Mouse (Mus musculus) hindbrain, embryonic 15.5 days (tissue): Measurements from ENCODE around the gene Cadps. TPM values are rescaled to one million over a fixed set of nuclear protein-coding genes. Genes with fewer than 3 reads are reported as not detected.

Source experiments
- ATAC-seq: fragments of 200-750 bp; cut with Nextera tagmentation; 2 replicates; pipeline ENCODE4 v1.8.0; 2017; ENCODE audit warnings: low read depth, moderate number of reproducible peaks, moderate TSS enrichment; ENCODE audit not compliant: low FRiP score
- H3K27ac ChIP-seq: fragments of 300-500 bp; sonication (generic); replicated peaks from 2 replicates; pipeline ENCODE4 v1.5.1; 2015; ENCODE audit warnings: mild to moderate bottlenecking, inconsistent platforms
- H3K27me3 ChIP-seq: fragments of 300-500 bp; sonication (generic); 2 replicates; pipeline ENCODE4 v1.6.1; 2015; ENCODE audit warnings: control low read depth, inconsistent platforms
- H3K36me3 ChIP-seq: fragments of 300-500 bp; sonication (generic); 2 replicates; pipeline ENCODE4 v1.6.1; 2015; ENCODE audit warnings: control low read depth, inconsistent platforms
- H3K4me1 ChIP-seq: fragments of 300-500 bp; sonication (generic); replicated peaks from 2 replicates; pipeline ENCODE4 v1.6.1; 2015; ENCODE audit warnings: control low read depth, inconsistent platforms
- H3K4me2 ChIP-seq: fragments of 300-500 bp; sonication (generic); 2 replicates; pipeline ENCODE4 v1.6.1; 2015; ENCODE audit warnings: moderate library complexity, mild to moderate bottlenecking, inconsistent platforms
- H3K4me3 ChIP-seq: fragments of 300-500 bp; sonication (generic); 2 replicates; pipeline ENCODE4 v1.5.1; 2015; ENCODE audit warnings: mild to moderate bottlenecking, inconsistent platforms
- H3K9ac ChIP-seq: fragments of 300-500 bp; sonication (generic); 2 replicates; pipeline ENCODE4 v1.6.1; 2015; ENCODE audit warnings: inconsistent platforms
- H3K9me3 ChIP-seq: fragments of 300-500 bp; sonication (generic); 2 replicates; pipeline ENCODE4 v1.6.1; 2016; ENCODE audit warnings: control low read depth, inconsistent platforms
- WGBS: fragments of 180-500 bp; shearing (Covaris S2); methylation state at CpG from one replicate; pipeline ENCODE4 v1.1.7; 2015; 5-methylcytosine and 5-hydroxymethylcytosine counted together
- polyA plus RNA-seq: library from polyadenylated mRNA; unstranded; fragments of >200 nt; fragmentation: Nextera tagmentation; extraction: Ambion mirVana; gene quantifications from 2 replicates; pipeline ENCODE4 v1.2.1, GENCODE M21; 2015

Cadps gene
- polyA plus RNA-seq, 1 experiment from 2014 or later = 44.0 TPM

DNA sequence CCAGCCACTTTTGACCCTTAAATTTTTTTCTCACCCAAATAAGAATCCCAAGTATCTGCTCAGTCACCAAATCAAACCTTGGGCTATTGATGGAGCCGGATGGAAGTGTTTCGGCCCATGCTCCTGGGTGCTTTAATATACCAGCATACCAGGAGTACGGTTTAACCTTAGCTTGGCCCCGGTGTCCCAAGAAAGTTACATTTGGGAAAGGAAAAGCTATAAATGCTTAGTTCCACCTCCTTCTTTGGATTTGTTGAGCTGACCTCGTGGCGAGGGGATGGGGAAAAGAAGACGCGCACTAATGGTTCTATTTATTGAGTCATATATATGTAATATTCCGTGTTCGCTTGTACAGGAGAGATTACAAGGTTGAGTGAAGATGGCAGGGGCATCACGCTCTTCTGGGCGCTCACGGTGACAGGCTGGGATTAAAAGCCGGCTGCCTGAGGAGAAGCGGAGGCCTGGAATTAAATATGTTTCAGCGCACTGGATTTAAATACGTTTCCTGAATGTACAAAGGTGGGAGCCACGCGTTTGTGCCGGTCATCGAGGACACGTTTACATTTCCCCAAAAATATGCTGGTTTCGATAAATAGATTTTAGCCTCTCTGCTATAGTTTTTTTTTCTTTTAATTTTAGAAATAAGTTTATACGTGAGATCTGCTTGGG, 481.0 kb downstream of the Cadps start:
- Histone ChIP-seq H3K9ac (no peak overlapping the region), H3K4me1 (peaks cover 24% of the 10 kb centered on the region), H3K4me2 (no peak overlapping the region), H3K27me3 (peaks cover 80% of the 10 kb centered on the region), H3K9me3 (no peaks in the 10 kb centered on the region), H3K4me3 (no peak overlapping the region), H3K27ac (no peak overlapping the region), H3K36me3 (no peaks in the 10 kb centered on the region)
- ATAC-seq = no peak
- WGBS = 2% methylated on average over 24 of the region's 24 CpGs

DNA sequence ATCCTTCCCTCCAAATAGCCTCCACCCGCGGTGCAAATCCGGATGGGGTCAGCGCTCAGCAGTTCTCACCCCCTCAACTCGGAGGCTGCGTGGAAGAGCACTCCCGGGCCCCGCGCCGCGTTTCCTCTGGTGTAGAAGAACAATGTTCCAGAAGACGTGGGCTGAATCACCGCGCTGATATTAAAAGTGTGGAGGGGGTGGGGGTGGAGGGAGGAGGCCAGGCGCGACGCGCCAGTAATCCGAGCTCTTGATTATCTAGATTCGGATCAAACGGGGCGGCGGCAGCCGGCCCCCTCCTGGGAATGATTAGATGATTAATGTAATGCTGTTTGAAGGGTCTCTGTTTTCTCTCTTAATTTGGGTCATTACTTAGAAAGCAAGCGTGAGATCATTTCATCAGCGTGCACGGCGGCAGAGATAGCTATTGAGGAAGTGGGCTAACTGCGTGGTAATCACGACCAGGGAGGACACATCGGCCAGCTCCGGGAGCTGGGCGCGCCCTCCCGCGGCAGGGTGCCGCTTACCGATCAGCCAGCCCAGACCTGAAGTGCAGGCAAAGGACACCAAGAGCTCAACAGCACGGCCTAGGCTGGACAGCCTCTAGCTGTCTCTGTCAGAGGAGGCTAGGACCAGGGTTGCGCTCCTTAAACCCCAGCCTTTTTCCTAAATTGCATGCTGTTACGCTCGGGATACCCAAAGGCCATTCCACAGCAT, 481.6 kb downstream of the Cadps start:
- under 1% methylated on average over 42 of the region's 42 CpGs for WGBS
- Histone ChIP-seq H3K9me3 (no peaks in the 10 kb centered on the region), H3K36me3 (no peaks in the 10 kb centered on the region), H3K9ac (no peak overlapping the region), H3K27me3 (peaks cover 82% of the 10 kb centered on the region), H3K4me1 (peaks cover 23% of the 10 kb centered on the region), H3K4me3 (no peak overlapping the region), H3K4me2 (peak overlapping the region; percentile 13), H3K27ac (no peak overlapping the region)
- no peak for ATAC-seq

DNA sequence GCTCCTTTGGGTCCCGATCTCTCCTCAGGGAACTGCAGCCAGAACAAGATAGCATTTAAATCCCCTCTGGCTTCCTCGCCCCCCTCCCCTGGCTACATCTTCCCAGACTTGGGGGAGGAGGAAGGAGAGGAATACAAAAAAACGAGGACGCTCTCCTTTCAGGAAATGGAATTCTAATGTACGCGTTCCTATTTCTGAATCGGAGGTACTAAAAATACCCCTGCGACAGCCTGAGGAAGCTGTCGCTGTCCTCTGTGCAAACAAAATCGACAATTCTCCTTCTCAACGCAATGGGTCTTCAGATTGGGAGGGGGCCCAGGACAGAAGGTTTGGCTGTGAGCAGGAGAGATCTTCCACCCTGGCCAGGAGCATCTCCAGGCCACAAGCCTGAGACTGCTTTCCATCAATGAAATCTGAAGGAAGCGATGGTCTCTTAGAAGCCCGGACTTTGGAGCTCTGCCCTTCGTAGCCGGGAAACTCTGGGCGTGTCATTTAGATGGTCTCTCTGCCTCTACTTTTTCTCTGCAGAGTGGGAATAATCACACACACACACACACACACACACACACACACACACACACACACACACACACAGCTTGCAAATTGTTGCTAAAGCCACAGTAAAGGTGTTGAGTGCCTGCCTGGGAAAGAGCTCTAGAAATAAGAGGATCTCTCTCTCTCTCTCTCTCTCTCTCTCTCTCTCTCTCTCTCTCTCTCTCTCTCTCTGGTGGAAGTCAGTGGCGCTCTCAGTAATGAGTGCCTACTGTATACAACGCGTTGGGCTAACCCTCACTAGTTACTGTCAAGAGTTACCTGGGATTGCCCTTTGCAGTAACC, 482.4 kb downstream of the Cadps start:
- H3K4me3 ChIP-seq = no peak overlapping the region
- H3K9ac ChIP-seq = no peak overlapping the region
- no peaks in the 10 kb centered on the region for H3K36me3 ChIP-seq
- peaks cover 82% of the 10 kb centered on the region for H3K27me3 ChIP-seq
- no peak overlapping the region for H3K4me2 ChIP-seq
- 1% methylated on average over 19 of the region's 19 CpGs for WGBS
- H3K9me3 ChIP-seq = no peaks in the 10 kb centered on the region
- no peak overlapping the region for H3K27ac ChIP-seq
- H3K4me1 ChIP-seq = peaks cover 15% of the 10 kb centered on the region
- ATAC-seq = no peak

DNA sequence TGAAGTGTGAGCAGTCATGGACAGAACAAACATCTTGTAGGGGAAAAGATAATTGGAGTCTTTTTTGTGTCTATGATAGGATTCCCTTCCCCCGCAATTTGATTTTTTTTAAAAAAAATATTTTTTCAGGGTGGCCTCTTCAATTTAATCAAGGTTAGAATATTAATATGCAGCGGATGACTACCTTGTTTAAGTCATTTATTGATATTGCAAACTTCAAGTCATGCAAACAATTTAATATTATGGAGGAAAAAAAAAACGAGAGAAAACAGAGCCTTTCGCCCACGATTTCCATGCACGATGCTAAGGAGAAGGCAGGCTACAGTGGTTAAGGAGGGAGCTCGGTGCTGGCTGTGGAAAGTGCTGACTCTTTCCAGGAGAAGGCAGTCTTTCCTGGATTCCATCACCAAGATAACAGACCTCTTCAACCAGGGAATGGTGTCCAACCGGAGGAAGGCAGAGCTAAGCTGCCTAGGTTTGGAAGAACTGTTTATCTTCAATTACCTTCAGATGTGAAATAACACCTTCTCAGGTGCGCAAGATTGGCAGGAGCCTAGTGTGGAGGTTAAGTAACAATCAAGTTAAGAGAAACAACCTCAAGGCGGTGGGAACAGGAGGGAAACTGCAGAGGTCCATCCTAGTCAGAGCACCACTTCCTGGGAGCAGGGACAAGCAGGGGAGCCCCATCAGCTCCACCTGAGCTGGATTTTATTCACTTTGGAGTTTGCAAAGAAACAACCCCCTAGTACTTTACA, 483.9 kb downstream of the Cadps start:
- no peak overlapping the region for H3K4me2 ChIP-seq
- no peak overlapping the region for H3K27ac ChIP-seq
- H3K9ac ChIP-seq = no peak overlapping the region
- H3K9me3 ChIP-seq = no peaks in the 10 kb centered on the region
- WGBS = 1% methylated on average over 10 of the region's 10 CpGs
- no peaks in the 10 kb centered on the region for H3K36me3 ChIP-seq
- H3K4me1 ChIP-seq = peaks cover 6% of the 10 kb centered on the region
- ATAC-seq = no peak
- no peak overlapping the region for H3K4me3 ChIP-seq
- peaks cover 82% of the 10 kb centered on the region for H3K27me3 ChIP-seq

DNA sequence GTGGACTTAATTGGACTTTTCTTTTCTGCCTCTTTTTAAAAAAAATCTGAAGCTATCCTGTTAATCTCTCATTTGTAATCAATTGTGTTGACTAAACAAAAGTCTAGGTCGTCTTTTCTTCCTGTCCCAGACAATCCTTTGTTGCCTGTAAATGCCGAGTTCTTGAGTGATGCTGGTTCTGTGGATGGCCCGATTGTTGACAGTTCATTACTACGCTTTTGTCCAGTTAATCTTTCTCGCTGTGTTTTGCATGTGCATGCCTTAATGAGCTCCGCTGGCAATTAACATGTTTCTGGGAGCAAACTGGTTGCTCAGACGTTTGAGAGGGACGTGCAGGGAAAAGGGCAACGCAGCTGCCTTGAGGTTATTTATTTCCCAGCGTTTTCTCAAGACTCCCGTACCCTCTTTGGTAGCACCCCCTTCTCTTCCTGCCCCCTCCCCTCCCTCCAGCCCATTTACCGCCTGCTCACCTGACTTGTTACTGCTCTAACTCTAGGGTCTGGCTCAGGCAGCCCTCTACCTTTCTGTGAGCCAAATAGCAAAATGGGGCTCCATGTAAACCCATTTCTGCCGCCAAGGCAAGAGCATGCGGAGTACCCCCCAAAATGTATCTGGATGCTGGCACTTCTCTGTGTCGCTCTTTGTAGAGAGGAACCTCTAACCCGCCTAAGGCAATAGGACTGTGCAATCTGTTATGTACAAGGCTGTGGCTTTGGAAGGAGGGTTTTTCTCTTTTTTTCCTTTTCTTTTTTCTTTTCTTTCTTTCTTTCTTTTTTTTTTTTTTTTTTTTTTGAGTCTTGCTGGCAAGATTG, 484.7 kb downstream of the Cadps start:
- Histone ChIP-seq H3K36me3 (no peaks in the 10 kb centered on the region), H3K27me3 (peaks cover 85% of the 10 kb centered on the region), H3K9ac (no peak overlapping the region), H3K4me2 (no peak overlapping the region; the same call in 1 of the 2 replicates), H3K4me3 (no peak overlapping the region), H3K27ac (no peak overlapping the region), H3K4me1 (peaks cover 6% of the 10 kb centered on the region), H3K9me3 (no peaks in the 10 kb centered on the region)
- under 1% methylated on average over 16 of the region's 16 CpGs for WGBS
- peak; percentile 52 for ATAC-seq

DNA sequence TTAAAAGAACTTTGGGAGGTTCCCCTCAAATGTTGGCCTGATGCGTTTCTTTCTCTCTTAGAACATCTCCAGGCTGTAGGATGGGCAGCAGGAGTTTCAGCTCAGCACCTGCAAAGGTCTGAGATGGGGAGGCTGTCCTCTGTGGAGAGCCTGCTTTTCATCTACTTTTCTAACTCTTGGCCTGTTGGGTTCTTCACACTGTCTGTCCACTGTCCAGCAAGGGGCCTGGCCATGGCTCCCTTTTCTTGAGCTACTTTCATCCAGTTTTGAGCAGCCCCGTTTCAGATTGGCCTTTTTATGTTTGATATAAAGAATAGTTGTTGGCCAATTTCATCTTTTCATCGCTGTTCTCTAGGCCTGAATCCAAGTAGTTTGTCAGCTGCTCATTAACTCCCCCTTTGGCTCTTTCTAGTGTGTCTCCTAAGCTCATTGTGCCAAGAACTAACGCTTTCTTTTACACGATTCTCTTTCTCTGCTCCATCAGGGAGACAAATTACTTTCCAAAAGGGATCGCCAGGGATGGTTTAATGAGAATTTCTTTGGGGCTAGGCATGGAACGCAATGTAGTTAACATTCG, 485.4 kb downstream of the Cadps start:
- WGBS = 5% methylated on average over 8 of the region's 8 CpGs
- H3K9ac ChIP-seq = no peak overlapping the region
- H3K9me3 ChIP-seq = no peaks in the 10 kb centered on the region
- no peak overlapping the region for H3K4me3 ChIP-seq
- H3K27ac ChIP-seq = no peak overlapping the region
- H3K27me3 ChIP-seq = peaks cover 85% of the 10 kb centered on the region
- H3K4me1 ChIP-seq = peaks cover 6% of the 10 kb centered on the region
- ATAC-seq = no peak
- no peak overlapping the region for H3K4me2 ChIP-seq
- no peaks in the 10 kb centered on the region for H3K36me3 ChIP-seq

DNA sequence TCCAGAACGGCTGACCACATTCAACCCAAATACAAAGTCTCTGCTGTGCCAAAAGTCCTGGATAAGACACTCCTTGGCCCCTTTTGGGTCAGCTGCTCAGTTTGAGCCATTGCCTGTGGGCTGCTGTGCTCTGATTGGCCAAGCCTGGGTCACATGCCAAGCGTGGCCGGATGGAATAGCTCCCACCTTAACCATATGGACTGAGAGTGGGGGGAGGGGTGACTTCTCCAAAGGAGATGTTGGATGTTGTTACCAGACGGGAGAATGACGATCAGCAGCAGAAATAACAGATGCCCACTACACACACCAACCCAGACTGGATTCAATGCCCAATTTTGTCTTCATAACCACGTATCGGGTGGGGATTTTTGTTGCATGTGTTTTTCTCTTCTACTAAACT, 488.0 kb downstream of the Cadps start:
- no peak overlapping the region for H3K4me3 ChIP-seq
- H3K27me3 ChIP-seq = peaks cover 77% of the 10 kb centered on the region
- H3K36me3 ChIP-seq = no peaks in the 10 kb centered on the region
- H3K27ac ChIP-seq = no peak overlapping the region
- H3K4me2 ChIP-seq = no peak overlapping the region
- ATAC-seq = no peak
- WGBS = 49% methylated on average over 7 of the region's 7 CpGs
- H3K9me3 ChIP-seq = no peaks in the 10 kb centered on the region
- H3K4me1 ChIP-seq = peaks cover 6% of the 10 kb centered on the region; the same call in 1 of the 2 replicates
- no peak overlapping the region for H3K9ac ChIP-seq

DNA sequence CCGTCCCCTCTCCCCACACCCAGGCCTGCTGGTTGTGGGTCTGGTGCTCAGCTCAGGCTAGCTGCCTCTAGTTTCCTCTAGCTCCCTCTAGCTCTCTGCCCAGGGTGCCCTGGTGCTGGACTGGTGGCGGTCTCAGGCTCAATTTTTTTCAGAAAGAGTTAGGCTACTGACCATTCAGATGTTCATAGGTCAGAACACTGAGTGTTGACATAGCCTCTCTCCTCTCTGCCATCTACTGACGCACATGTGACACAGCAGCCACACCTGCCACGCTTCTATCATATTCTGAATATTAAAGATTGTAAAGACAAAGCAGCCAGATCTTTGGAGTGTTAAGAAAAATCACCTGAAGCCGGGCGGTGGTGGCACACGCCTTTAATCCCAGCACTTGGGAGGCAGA, 489.3 kb downstream of the Cadps start:
- Histone ChIP-seq H3K36me3 (no peaks in the 10 kb centered on the region), H3K27me3 (peaks cover 68% of the 10 kb centered on the region), H3K4me3 (no peak overlapping the region), H3K9ac (no peak overlapping the region), H3K4me2 (no peak overlapping the region), H3K9me3 (no peaks in the 10 kb centered on the region), H3K27ac (no peak overlapping the region), H3K4me1 (peaks cover 6% of the 10 kb centered on the region; the same call in 1 of the 2 replicates)
- no peak for ATAC-seq
- WGBS = 85% methylated on average over 7 of the region's 7 CpGs
